Mouse (Mus musculus): ENCODE measurements around the gene Mrpl36. TPM values are rescaled to one million over a fixed set of nuclear protein-coding genes. Genes with fewer than 3 reads are reported as not detected.

Mrpl36 gene
- total RNA-seq, 2 experiments from 2014 or later: 57.4 to 60.5 TPM

DNA sequence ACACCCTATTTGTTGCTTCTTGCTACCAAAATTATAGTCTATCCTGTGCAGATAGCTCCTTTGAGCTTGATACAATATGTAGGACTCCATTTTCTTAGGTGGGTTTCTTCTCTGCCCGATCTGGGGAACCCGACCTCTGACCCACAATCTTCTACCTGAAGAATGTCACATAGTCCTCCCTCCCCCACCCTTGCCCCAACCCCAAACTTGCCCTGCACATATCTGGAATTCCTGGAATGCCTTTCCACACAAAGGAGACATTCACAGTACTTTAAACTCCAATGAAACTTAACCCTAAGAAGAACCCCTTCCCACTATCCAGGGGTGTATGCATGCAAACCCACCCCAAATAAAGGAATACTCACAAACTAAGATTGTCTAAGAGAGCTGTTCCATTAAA lies 17.8 kb downstream of the Mrpl36 start:
- no peak for DNase-seq (ENCODE audit: low spot score in 2 of 2)

DNA sequence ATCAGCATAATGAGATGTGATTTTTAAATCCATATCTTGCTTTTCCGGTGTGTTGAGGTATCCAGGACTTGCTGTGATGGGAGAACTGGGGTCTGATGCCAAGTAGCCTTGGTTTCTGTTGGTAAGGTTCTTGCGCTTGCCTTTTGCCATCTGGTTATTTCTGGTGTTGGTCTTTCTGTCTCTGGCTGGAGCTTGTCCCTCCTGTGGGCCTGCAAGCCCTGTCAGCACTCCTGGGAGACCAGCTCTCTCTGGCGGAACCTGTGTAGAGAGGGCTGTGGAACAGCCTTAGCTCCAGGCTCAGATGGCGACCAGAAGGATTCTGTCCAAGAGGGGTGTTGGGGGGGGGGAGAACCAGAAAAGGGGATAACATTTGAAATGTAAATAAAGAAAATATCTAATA lies 18.4 kb downstream of the Mrpl36 start:
- no peak for DNase-seq (ENCODE audit: low spot score in 2 of 2)

DNA sequence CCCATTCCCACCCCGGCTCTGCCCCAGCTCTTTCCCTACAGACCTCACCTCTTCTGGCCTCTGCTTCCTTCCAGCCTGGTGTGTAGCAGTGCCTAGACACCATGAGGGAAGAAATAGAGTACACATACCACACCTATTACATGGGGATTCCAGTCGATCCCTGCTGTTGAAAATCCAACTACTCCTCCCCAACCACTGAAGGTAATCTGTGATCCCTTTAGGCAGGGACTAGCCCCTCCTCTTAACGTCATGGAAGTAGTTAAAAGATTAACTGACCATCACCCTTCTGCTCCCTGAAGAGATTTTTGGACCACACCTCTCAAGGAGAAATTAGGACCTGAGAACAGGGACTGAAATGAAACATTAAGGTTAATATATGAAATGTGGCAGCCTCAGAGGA lies 18.9 kb downstream of the Mrpl36 start:
- no peak for DNase-seq (ENCODE audit: low spot score in 2 of 2)

DNA sequence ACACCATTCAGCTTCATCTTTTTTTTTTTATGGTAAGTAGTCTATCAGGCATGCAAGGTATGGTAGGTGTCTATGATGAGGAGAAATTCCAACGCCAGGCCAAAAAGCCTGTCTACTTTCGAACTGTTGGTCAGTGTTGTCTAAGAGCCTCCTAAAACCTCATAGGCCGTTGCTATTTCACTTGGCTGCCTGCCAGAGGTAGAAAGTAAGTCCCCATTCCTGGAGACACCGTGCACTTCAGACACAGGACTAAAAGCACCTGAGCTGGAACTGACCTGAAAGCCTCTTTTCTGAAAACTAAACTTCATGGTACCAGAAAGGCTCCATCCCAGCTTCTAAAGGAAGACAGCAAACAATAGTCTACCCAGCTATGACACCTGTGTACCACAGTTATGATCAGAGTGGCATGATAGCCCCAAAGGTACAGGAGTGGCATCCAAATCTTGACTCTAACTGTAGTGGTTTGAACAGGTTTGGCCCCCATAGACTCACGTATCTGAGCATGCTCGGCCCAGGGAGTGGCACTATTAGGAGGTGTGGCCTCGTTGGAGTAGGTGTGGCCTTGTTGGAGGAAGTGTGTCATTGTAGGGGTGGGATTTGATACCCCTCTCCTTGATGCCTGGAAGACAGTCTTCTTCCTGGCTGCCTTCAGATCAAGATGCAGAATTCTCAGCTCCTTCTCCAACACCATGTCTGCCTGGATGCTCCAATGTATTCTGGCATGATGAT lies 19.8 kb downstream of the Mrpl36 start:
- DNase-seq (ENCODE audit: low spot score in 2 of 2): no peak

DNA sequence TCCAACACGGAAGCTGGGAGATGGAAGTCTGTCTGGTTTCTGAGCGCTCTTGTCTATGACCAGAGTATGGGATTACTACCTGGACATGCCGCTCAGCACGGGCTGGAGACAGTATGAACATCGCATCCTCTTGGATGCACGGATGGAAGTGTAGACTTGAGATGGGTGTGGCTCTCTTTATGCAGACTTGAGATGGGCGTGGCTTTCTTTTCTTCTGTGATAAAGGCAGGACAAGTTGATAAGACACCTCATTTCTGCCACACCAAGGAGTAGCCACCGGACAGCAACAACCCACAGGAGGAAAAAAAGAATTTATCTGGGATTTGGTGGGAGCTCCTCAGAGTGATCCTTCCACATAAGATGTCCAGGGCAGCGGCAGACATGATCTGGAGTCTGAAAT lies 22.4 kb downstream of the Mrpl36 start:
- no peak for DNase-seq (ENCODE audit: low spot score in 2 of 2)

DNA sequence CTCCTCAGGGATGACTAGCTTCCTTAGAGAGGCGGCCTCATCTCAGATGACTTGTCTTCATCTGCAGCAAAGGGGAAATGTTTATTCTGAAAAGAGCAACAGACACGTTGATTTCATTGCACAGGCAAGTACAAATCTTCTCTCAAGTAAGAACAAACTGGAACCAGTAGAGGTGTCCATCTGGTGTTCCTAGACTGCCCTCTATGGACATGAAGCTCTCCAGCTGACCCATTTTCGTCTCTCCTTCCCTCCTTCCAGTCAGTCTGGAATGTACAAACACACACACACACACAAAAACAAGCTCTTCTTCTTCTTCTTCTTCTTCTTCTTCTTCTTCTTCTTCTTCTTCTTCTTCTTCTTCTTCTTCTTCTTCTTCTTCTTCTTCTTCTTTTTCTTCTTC lies 23.6 kb downstream of the Mrpl36 start:
- no peak for DNase-seq (ENCODE audit: low spot score in 2 of 2)

DNA sequence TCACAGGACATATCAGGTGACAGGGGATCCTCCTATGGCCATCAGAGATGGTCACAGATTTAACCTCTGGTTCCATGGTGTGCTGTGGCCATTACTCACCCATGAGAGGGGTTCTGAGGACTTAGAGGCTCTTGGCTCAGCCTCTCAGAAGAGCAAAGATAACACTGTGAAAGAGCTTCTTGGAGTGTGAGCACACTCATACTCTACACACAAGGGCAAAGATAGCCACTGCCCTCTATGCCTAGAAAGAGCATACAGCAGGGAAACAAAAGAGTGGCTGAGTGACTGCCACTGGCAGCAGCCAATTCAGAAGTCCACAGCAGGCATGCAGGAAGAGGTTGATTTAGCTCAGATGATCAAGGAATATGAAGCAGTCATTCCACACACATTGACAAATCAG lies 24.2 kb downstream of the Mrpl36 start:
- DNase-seq (ENCODE audit: low spot score in 2 of 2): no peak

DNA sequence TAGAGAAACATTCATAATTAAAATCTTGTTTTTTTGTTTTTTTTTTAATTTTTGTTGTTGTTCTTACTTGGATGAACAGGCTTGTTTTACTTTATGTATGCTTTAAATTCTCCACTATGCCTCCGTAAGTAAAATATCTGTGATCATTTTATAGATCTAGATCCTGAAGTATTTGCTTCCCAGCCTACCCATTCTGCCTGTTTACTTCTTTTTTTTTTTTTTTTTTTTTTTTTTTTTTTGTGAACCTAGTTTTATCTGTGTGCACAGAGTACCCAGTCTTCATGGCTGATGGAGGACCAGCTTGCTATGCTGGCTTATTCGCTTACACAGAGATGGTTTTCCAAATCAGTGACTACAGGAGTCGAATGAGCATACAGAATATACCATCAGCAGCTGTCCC lies 28.8 kb downstream of the Mrpl36 start:
- DNase-seq (ENCODE audit: low spot score in 2 of 2): no peak

DNA sequence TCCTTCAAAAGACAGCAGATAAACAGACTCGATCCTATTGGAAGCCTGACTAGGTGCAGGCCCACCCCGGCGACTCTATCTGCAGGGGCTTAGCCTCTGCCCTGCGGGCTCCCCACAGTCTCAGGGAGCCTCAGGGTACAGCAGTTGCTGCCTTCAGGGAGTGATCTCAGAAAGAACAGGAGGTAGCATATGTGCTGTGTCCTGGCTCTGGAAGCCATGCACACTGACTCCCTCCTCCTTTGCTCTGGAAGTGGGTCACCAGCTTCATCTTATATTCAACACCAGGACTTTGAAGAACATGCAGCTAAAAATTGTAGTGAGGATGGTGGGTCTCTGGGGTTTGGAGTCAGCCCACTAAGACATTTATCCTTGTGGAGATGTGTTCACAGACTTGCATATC lies 45.1 kb downstream of the Mrpl36 start:
- no peak for DNase-seq (ENCODE audit: low spot score in 2 of 2)

DNA sequence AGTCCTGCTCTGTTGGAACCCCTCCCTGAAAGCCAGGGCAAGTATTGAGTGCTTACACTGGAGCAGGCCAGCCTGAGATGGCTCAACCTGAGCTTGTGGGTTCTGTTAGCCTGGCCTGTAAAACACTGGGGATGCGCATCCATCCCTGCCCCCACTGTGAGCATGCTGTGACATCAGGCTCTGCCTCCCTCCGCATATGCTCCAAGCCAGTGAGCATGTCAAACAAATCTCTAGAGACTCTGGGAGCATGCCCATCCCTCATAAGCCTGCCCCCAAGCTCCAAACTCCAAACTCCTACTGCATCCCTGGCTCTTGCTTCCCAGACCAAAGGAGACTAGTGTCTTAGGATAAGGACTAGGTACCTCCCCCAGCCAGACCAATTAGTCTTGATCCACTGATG lies 46.3 kb downstream of the Mrpl36 start:
- no peak for DNase-seq (ENCODE audit: low spot score in 2 of 2)

DNA sequence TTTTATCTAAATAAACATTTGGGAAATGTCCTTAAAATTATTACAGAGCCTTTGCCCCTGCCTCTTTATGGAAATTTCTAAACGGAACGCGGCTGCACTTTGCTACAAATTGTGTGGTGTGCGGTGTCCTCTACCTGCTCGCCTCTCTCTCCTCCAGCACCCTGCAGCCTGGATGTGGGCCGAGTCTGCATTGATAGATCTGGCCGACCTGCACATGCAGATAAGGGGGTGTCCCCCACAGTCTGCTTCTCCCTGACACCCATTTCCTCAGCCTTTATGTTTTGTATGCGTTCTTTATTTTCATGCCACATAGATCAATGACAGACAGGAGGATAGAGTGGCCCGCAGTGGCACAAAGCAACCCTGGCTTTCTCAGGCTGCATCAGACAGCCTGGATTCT lies 49.3 kb downstream of the Mrpl36 start:
- DNase-seq (ENCODE audit: low spot score in 2 of 2): no peak

Other genes starting within 250 kb of the Mrpl36 start
- not detected for gene Irx4, start 68.0 kb upstream of the Mrpl36 start, total RNA-seq (2021)
- 100 to 1,000 TPM; 257 to 408 TPM for gene Ndufs6, start within 50 bp of the Mrpl36 start, total RNA-seq (2021)
- gene Lpcat1, start 138.7 kb downstream of the Mrpl36 start, total RNA-seq (2021): 10 to 100 TPM; 11.7 to 14.0 TPM
- gene Slc6a3, start 208.2 kb downstream of the Mrpl36 start, total RNA-seq (2021): under 1 TPM in 1 of 2 experiments, not detected in 1; 0.10 TPM